Mouse (Mus musculus): Measurements from ENCODE around the gene Nedd9. TPM values are rescaled to one million over a fixed set of nuclear protein-coding genes. Genes with fewer than 3 reads are reported as not detected.

Nedd9 gene
- total and polyA plus RNA-seq, 3 experiments: 0.15 to 0.25 TPM; not detected in 1

DNA sequence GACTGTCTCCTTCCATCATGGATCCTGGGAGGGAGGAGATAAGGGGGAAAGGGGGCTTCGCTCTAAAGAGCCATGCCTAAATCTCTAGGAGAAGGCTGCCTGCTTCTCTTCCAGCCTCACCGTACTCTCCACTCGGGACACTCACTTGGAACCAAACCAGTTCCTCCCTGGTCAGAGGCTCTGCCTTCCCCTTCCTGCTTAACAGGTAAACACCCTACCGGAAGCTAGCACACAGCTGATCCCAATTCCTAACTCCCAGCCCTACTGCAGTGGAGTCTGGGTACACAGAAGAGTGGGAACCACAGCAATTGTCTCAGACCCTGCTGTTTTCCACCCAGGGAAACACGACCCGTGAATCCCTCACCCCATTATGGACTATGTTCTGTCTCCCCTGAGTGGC lies 191.3 kb downstream of the Nedd9 start:
- no peak for DNase-seq (ENCODE audit: low read depth, low spot score)
- H3K27ac ChIP-seq (ENCODE audit: control insufficient read depth, low read depth, low read length): no peak overlapping the region
- TF ChIP-seq RCOR1 (IDR thresholded peaks at IDR 0.05; ENCODE audit: low read depth, low read length) (no peak), USF1 (IDR thresholded peaks at IDR 0.05; ENCODE audit: low read depth, low read length) (no peak), NRF1 (IDR thresholded peaks at IDR 0.05; ENCODE audit: insufficient read depth, low read depth, low read length, poor library complexity, severe bottlenecking) (no peak), KAT2A (conservative IDR thresholded peaks at IDR 0.05; ENCODE audit: low read depth, low read length) (no peak), ZC3H11A (IDR thresholded peaks at IDR 0.05; ENCODE audit: low read depth, low read length) (no peak), ZNF384 (IDR thresholded peaks at IDR 0.05; ENCODE audit: low read depth, low read length) (no peak), NELFE (IDR thresholded peaks at IDR 0.05; ENCODE audit: low read depth, low read length) (no peak), ZKSCAN1 (IDR thresholded peaks at IDR 0.05; ENCODE audit: low read depth, low read length) (no peak), EP300 (IDR thresholded peaks at IDR 0.05; ENCODE audit: low read depth in 1 of 2, low read length in 2 of 2) (no peak), SMC3 (IDR thresholded peaks at IDR 0.05; ENCODE audit: low read depth, low read length) (no peak), MYC (IDR thresholded peaks at IDR 0.05; ENCODE audit: low read depth, low read length) (no peak), MAX (IDR thresholded peaks at IDR 0.05; ENCODE audit: low read length) (no peak), MAFK (IDR thresholded peaks at IDR 0.05; ENCODE audit: borderline replicate concordance, low read depth, low read length) (no peak), USF2 (IDR thresholded peaks at IDR 0.05; ENCODE audit: borderline replicate concordance in 1 of 2, insufficient read depth in 1 of 2, low read depth in 1 of 2, low read length in 2 of 2) (no peak), CHD1 (IDR thresholded peaks at IDR 0.05; ENCODE audit: low read depth, low read length) (no peak), GATA1 (IDR thresholded peaks at IDR 0.05; ENCODE audit: low read depth, low read length) (no peak), TCF12 (IDR thresholded peaks at IDR 0.05; ENCODE audit: low read depth, low read length) (no peak), ELF1 (IDR thresholded peaks at IDR 0.05; ENCODE audit: low read depth, low read length) (no peak)

DNA sequence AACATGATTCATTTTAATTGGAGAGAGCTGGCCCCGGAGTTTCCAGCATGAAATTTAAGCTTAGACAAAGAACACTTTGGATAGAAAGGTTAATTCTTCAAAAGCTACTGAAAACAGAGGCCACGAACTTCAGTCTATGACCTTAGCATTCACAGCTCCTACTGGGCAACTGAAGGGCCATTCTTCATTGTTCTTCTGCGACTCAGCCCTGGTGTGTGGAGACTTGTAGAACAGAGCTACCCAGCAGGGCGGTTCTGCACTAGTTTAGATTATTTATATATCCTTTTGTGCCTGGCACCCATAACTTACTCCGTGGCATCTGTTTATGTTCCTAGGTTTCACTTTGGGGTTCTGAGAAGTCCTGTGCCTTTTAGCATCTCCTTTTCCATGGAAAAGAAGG lies 193.6 kb downstream of the Nedd9 start:
- no peaks in the 10 kb centered on the region for H3K79me2 ChIP-seq (ENCODE audit: control insufficient read depth, insufficient read depth, low read length, poor library complexity)
- no peak overlapping the region for H3K9ac ChIP-seq (ENCODE audit: control insufficient read depth, low read depth, low read length, poor library complexity, severe bottlenecking)
- no peaks in the 10 kb centered on the region for H3K9me3 ChIP-seq (replicated peaks; ENCODE audit: insufficient read depth, low read length)
- H3K27me3 ChIP-seq (ENCODE audit: control insufficient read depth in 1 of 2, insufficient read depth in 2 of 2, low read length in 2 of 2): peaks cover 0 to 2% of the 10 kb centered on the region in 2 experiments; a peak in 3 of 4 replicates
- no peak overlapping the region for H3K4me3 ChIP-seq (ENCODE audit: control insufficient read depth in 1 of 2, insufficient read depth in 1 of 2, low read depth in 2 of 2, low read length in 2 of 2)
- DNase-seq (ENCODE audit: low read depth, low spot score): no peak
- no peaks in the 10 kb centered on the region for H3K4me1 ChIP-seq (ENCODE audit: control insufficient read depth in 1 of 2, insufficient read depth in 2 of 2, low read length in 2 of 2)
- H3K36me3 ChIP-seq (ENCODE audit: control insufficient read depth in 1 of 2, insufficient read depth in 2 of 2, low read length in 2 of 2): no peaks in the 10 kb centered on the region
- H3K27ac ChIP-seq (ENCODE audit: control insufficient read depth, low read depth, low read length): no peak overlapping the region
- TF ChIP-seq KAT2A (conservative IDR thresholded peaks at IDR 0.05; ENCODE audit: low read depth, low read length) (no peak), MAFK (IDR thresholded peaks at IDR 0.05; ENCODE audit: borderline replicate concordance, low read depth, low read length) (no peak), MXI1 (IDR thresholded peaks at IDR 0.05; ENCODE audit: low read depth, low read length) (no peak), HCFC1 (IDR thresholded peaks at IDR 0.05; ENCODE audit: low read depth, low read length) (no peak), POLR2A (IDR thresholded peaks at IDR 0.05; ENCODE audit: control insufficient read depth in 1 of 2, insufficient read depth in 1 of 2, low read depth in 1 of 2, low read length in 2 of 2, poor library complexity in 1 of 2) (no peak), ZKSCAN1 (IDR thresholded peaks at IDR 0.05; ENCODE audit: low read depth, low read length) (no peak), TCF12 (IDR thresholded peaks at IDR 0.05; ENCODE audit: low read depth, low read length) (no peak), USF2 (IDR thresholded peaks at IDR 0.05; ENCODE audit: borderline replicate concordance in 1 of 2, insufficient read depth in 1 of 2, low read depth in 1 of 2, low read length in 2 of 2) (no peak), POLR2AphosphoS5 (IDR thresholded peaks at IDR 0.05; ENCODE audit: borderline replicate concordance, low read depth, low read length) (no peak), GATA1 (IDR thresholded peaks at IDR 0.05; ENCODE audit: low read depth, low read length) (no peak), MEF2A (IDR thresholded peaks at IDR 0.05; ENCODE audit: extremely low read depth, insufficient replicate concordance, low read depth, low read length, poor library complexity, severe bottlenecking) (no peak), UBTF (IDR thresholded peaks at IDR 0.05; ENCODE audit: borderline replicate concordance, insufficient read depth, low read depth, low read length) (no peak), MYC (IDR thresholded peaks at IDR 0.05; ENCODE audit: low read depth, low read length) (no peak), JUND (IDR thresholded peaks at IDR 0.05; ENCODE audit: low read depth, low read length) (no peak), MYB (IDR thresholded peaks at IDR 0.05; ENCODE audit: low read depth, low read length) (no peak)

More for the DNA sequence above, 191.3 kb downstream of the Nedd9 start:
- no peak overlapping the region for H3K9ac ChIP-seq (ENCODE audit: control insufficient read depth, low read depth, low read length, poor library complexity, severe bottlenecking)
- H3K4me3 ChIP-seq (ENCODE audit: control insufficient read depth in 1 of 2, insufficient read depth in 1 of 2, low read depth in 2 of 2, low read length in 2 of 2): no peak overlapping the region
- H3K9me3 ChIP-seq (replicated peaks; ENCODE audit: insufficient read depth, low read length): no peaks in the 10 kb centered on the region
- no peaks in the 10 kb centered on the region for H3K4me1 ChIP-seq (ENCODE audit: control insufficient read depth in 1 of 2, insufficient read depth in 2 of 2, low read length in 2 of 2)
- H3K27me3 ChIP-seq (ENCODE audit: control insufficient read depth in 1 of 2, insufficient read depth in 2 of 2, low read length in 2 of 2): peaks cover 0 to 2% of the 10 kb centered on the region in 2 experiments; a peak in 3 of 4 replicates
- H3K36me3 ChIP-seq (ENCODE audit: control insufficient read depth in 1 of 2, insufficient read depth in 2 of 2, low read length in 2 of 2): no peaks in the 10 kb centered on the region
- H3K79me2 ChIP-seq (ENCODE audit: control insufficient read depth, insufficient read depth, low read length, poor library complexity): no peaks in the 10 kb centered on the region
